Mouse (Mus musculus) frontal cortex, adult 2 months (tissue): ENCODE data around the gene Ncapd3. TPM values are rescaled to one million over a fixed set of nuclear protein-coding genes. Genes with fewer than 3 reads are reported as not detected.

Experiments
- DNase-seq, 2 experiments: peaks; one replicate each; pipeline ENCODE4 v3.0.0; 2022; ENCODE audit warnings: low spot score in 1 of 2; ENCODE audit errors: extremely low spot score in 1 of 2
- polyA plus RNA-seq: library from polyadenylated mRNA; depleted of rRNA; stranded (reverse); fragments of >200 nt; gene quantifications from 2 replicates; pipeline ENCODE4 v1.2.3, GENCODE M21; 2012

Gene Ncapd3
- polyA plus RNA-seq, 1 experiment, result 40.5 TPM

DNA sequence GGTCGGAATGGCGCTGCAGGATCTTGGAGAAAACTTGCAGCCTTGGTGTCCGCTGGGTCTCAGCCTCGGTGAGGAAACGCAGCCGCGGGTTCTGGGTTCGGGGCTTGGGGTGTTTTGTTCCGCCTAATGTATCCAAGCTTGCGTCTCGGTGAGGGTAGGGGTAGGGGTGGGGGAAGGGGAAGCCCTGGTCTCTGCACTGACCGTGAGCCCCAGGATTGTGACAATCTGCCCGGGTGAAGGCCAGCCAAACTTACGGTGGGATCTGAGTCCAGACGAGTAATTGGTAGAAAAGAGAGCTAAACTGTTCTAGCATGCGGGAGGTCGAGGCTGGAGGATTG lies 757 bp downstream of the Ncapd3 start:
- no peak for DNase-seq

DNA sequence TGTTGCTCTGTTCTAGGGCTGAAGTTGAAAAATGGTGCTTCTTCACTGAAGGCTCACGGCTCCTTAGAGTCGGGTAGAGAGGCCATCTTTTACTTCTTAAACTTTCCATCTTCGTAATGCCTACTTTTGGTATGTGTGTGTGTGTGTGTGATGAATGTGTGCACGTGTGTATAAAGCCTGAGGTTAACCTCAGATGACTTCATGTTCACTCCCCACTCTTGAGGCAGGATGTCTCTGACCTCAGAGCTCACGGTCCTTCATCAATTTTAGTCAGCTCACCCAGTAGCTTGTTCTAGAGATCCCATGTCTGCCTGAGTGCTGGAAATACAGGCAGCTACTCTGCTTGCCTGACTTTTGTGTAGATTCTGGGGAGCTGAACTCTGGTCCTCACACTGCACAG lies 13.9 kb downstream of the Ncapd3 start:
- no peak for DNase-seq

DNA sequence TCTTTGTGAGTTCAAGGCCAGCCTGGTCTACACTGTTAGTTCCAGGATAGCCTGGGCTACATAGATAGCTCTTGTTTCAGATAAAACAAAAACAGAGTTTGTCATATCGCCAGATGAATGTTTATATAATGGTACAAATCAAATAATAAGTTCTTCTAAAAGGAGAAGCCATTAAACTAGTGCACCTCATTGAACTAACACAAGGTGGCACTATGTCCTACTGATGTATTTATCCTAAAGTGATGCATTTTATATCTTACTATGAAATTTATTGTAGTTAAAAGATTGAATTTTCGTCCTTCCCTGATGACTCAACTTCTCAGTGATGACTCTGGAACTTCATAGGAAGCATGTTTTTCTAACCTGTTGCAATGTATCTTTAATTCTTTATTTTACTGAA lies 19.5 kb downstream of the Ncapd3 start:
- peak in 1 of 2 experiments; percentile 42 for DNase-seq

DNA sequence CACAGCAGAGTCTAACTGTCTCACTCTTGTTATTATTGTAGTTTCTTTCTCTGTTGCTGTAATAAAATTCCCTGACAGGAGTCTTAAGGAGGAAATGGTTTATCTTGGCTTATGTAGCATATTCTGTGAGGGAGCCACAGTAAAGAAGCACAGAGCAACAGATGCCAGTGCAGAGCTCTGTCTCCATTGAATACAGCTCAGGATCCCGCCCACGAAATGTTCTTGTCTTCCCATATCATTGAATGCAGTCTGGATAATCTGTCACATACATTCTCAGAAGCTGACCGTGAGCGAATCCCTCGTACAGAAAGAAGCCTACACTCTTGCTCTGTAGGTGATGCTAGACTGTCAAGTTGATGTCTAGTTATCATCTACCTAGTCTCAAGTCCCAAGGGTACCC lies 28.4 kb downstream of the Ncapd3 start:
- DNase-seq, result peak; percentile 59 to 76

DNA sequence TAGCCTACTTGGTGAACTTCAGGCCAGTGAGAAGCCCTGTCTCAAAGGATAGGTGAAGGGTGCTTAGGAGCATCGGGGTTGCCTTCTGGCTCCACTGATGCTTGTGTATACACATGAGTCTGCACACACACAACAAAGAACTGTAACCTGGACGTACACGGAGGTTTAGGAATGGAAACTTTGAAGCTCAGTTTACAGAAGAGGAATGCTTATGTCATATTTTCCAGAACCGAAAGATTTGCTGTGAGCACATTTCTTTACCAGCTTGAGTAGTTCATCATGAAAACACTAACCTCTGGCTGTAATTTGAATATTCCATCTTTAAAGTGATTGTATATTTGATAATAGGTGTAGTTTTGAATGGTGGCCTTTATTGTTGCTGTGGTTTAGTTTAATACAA lies 40.9 kb downstream of the Ncapd3 start:
- DNase-seq, result no peak

DNA sequence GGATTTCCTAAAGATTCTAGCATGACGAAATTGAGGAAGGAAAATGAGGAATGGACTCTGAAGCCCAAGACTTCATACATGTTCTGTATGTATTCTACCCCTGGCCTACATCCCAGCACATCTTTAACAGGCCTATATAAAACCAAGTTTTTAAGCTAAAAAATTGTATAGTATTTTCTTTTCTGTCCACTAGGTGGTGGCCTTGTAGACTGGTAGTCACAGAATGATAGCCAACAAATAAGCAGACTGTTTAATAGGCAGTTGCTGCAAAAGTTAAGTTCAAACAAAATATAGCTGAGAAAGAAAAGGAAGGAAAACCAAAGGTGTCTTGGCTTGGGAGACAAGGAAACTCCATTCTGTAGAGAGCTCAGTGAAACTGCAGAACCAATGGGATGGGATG lies 44.7 kb downstream of the Ncapd3 start:
- DNase-seq, result no peak

DNA sequence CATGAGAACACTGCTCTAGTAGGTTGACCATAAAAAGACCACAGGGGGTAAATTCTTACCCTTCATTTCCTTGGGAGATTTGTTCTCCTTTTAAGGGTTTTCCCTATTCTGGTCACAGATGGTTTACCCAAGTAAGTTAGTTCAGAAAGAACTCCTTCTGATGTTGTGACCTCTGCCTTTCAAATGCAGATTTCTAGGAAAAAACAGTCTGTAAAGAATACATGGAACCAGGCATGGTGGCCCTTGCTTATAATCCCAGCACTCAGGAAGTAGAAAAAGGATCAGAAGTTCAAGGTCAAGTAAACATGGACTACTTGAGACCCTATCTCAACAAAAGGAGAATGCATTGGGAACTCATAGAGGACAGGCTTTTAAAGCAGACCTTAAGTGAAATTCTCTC lies 45.8 kb downstream of the Ncapd3 start:
- no peak for DNase-seq

DNA sequence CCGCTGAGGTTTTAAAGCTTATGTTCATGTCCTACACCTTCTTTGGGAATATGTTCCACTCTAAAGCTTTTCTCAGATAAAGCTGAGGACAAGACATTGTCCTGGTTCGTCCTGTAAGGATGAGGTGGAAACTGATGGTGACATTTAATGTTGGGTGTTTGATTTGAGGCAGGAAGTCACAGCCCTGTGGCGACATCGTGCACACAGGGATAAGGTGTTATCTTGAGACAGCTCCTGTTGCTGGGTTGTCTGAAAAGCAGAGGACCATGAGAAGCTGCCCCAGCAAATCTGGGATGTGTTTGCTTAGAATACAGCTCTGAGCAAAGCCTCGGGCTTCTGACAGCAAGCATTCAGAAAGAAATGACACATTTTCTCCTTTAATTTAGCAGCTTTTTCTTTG lies 56.3 kb downstream of the Ncapd3 start:
- DNase-seq, result no peak

DNA sequence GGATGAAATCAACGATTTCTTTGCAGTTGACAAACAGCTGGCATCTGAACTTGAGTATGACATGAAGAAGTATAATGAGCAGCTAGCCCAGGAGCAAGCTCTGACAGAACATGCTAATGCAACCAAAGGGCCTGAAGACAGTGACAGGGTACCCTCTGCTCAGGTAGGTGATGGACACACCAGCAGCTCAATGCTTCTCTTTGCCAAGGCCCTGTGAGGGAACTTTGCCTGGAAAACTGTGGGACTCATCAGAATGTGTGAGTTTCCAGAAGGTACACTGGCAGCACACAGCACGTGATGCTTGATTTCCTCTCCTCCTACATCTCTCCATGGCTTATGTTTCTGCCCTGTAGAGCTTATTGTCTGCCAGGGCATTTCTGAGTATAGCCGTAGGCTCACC lies 57.4 kb downstream of the Ncapd3 start:
- no peak for DNase-seq

DNA sequence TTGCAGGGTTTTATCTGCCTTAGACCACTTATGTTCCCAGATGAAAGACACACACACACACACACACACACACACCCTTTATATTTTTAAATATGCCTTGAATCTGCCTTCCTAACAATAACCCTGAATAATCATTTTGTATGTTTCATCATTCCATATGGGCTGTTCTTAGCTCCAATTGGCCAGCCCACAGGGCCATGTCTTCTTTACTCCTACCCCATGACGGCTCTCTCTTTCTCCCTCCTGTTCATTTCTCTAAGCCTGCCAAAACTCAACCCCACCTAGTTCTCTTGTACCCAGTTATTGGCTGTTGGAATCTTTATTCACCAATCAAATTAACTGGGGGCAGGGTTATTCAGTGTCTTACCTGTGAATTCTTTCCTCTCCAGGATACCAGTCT lies 60.2 kb downstream of the Ncapd3 start:
- DNase-seq, result no peak

DNA sequence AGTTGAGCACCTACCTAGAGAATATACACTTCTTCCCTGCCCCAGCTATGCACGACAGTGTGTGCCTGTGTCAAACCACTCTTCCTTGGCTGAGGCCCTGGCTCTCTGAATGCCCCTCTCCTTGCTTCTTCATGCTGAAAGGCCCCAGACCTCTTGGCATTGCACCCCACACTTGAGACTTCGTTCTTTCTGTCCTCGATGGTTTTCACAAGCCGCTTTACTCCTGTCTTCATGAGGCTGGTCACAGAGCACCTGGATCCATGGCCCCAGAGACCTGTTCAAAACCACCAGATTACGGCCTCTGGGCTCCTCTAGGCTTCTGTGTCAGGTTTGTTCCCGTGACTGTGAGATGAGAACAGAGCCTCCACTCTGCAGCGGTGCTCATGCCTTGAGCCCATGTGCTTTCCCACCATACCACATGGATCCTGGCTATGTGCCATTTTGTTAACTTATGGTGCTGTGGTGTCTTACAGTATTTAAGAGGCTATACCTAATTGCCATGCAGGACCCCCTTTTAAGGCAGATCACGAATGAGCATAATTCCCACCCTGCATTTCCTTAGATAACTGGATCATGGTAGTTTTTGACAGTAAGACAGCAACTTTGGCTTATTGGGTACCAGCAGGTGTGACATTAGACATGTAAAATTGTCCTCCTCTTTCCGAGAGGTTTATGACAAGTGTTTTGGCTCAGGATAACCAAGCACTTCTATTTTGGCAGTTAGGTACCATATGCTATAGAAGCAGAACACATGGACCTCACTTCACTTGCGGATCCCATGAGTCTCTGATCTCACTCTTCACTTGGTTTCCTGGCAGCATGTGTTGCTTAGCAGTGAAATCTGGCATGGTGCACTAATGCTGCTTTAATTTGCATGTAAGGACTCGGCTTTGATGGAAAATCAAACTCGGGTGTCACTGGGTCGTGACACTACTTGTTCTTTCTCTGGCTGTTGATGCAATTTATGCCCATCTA lies 61.1 kb downstream of the Ncapd3 start:
- peak; percentile 57 to 61 for DNase-seq

DNA sequence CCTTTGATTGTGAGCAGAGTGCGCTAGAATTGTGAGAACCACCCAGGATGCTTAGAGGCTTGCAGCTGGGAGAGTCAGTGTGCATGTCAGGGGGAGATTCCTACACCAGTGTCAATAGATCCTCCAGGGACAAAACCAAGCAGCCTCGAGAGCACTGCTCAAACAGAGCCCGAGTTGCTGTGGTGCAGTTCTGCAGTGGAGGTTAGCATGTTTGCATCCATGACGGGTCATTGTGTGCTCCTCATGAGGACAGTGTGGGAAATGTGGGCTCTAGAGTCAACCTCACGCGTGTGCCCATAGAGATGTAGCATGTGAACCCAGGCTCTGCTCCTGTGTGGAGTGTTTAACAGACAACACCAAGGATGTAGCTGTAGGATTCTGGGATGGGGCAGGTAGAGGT lies 62.9 kb downstream of the Ncapd3 start:
- no peak for DNase-seq

DNA sequence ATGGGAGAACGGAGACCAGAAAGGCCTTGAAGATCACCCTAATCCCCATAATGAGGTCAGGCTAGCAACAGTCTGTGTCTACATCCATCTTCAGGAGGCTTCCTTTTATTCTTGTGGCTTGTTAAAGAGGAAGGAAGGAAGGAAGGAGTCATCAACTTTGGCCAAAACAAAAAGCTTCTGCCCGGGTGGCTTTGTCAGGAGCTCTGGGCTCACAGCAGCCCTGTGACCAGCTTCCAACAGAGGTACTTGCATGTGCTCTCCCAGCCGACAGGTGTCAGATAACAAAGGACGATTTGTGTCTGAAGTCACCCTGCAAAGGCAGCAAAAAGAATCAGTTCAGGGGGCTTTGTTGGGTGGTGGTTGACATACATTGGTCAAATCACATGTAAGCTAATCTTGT lies 68.1 kb downstream of the Ncapd3 start:
- DNase-seq, result no peak

DNA sequence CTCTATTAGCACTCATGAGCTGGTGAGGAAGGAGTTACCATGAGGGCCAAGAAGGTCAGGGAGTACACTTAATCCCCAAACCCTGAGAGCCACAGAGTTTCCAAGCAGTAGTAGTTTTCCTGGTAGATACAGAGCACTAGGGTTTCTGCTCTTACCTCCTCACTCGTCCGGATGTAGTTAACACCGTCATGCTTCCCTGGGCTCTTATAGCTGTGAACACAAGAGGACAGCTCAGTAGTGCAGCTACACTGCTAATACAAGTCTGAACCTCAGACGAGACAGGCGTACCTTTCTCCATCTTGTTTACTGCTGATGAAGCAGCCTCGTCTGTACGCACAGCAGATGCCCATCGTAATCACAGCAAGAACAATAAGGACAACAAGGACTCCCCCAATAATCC lies 68.6 kb downstream of the Ncapd3 start:
- DNase-seq, result no peak

DNA sequence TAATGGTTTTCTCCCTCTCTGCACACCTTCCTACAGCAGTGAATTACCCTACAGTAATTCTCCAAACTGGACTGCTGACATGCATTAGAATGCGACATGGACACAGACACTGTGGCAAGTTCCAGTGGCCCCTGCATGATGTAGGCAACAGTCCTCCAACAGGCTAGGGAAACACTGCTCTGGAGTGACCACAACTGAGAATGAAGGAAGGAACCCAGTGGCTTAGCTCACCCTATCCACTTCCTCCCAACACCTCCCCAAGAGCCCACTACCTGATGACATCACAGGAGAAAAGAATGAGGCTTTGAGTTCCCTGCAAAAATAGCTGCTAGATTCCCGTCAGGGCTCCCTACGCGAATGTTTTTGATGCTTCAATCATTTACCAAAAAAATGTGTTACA lies 69.5 kb downstream of the Ncapd3 start:
- no peak for DNase-seq

DNA sequence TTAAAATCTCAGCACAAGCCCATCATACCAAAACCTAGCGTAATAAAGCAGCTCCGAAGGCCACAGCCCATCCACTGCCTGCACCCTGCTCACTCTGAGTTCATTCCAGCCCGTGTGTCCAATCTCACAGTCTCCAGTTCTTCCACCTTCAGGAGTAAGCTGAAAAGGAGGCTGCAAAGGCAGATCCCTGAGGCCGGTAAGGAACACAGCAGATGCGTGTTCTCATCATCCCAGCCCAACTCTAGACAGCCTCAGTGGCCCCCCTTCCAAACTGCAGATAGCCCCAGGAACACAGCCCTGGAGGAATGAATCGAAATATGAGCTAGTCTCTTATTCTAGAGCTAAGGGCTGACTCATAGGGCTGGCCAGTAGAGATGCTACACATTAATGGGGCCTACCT lies 71.5 kb downstream of the Ncapd3 start:
- DNase-seq, result no peak

DNA sequence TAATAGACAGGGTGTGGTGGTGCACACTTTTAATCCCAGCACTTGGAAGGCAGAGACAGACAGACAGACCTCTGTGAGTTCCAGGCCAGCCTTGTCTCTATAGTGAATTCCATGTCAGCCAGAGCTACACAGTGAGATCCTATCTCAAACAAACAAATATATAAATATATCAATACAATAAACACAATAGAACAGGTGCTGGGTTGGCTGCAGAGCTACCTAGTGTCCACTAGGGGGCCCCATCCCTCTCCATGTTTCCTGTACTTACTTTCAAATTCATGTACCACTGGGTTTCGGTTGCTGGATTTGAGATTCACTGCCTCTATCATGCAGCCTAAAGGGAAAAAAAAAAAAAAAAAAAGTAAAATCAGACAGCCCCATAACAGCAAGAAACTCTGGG lies 76.1 kb downstream of the Ncapd3 start:
- DNase-seq, result peak in 1 of 2 experiments; percentile 84

DNA sequence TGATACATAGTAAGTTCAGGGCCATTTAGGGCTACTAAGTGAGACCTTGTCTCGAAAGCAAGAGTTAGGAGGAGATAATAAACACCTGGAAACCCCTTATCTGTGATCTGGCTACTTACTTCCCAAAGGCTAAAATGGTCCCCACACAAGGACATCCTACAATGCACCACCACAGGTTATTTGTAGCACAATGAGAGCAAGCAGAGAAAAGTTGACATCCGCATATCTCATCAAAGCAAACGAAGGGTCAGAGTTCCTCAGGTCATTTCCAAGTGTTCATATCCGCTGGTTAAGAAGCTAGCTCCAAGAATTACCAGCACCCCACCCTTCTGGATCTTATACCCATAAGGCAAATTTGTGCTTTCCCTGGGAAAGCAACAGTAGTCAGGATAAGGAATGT lies 78.5 kb downstream of the Ncapd3 start:
- no peak for DNase-seq

DNA sequence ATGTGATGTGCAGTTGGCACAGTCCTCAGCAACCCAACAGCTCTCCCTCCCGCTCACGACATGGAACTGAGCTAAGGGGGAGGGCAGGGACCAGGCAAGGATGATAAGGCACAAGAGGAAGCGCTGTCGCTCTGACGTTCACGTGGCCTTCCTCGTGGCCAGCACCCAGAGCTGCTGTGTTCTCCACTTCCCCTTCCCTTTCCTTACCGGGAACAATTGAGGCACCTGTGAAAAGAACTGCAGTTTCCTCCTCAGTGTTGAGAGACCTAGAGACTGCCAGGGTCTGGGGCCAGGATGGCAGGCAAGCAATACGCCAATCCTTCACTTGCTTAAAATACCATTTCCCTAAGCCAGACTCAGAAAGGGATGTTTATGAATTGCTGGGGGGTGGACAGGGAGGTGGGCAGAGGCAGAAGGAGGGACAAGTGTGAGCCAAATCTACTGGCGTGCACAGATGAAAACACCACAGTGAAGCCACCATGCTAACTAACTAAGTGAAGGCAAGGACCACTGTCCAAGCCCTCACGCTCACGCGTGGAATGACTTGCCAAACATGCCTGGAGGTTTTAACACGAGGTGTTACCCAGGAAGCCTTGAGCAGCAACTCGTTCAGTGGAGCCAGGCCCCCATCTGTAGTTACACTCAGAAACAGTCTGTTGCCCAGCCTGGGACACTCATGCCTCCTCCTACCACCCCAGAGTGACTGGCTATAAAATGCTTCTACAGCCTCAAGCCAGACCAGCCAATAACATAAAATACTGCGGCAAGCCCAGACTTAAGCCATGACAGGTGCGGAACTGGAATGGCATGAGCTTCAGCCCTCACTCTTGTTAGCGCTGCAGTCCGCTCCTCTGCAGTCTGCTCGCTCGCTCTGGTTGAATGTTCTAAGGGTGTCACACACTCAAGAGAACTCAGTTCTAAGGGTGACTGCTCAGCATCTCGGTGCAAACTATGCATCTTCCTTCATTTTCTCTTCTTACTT lies 79.8 kb downstream of the Ncapd3 start:
- peak; percentile 72 to 73 for DNase-seq

DNA sequence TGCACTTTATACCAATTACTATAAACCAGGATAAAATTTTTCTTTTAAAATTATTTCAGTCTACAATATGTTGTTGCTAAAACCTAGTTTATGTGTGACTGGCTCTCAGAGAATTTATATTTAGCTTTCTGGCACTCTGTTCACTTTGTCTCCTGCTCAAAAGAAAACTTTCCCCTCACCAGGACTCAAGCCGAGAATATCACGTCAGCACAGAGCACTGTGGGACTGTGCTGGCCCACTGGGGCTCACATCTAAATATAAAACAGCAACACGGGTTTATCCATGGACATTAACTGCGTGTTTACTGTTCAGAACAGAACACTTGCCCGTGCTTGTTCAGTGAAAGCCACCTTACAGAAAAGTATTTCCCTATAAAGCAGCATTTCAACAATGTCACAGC lies 80.7 kb downstream of the Ncapd3 start:
- DNase-seq, result peak; percentile 41 to 62

DNA sequence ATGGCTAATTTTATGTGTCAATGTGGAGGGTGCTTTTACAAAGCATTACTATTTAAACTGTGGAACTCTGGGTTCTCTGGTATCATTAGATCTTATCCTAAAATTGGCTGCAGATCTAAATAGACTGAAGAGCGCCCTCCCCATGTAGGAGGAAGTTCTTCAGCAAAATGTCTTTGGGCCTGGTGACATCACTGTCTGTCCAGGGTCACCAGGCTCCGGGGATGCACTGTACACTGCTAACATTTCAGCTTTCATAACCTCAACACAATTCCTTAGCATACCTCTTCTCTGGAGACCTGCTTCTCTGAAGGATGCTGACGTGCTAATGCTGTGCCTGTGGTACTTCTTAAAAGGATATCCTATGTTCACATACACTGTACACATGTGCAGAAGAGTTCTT lies 81.8 kb downstream of the Ncapd3 start:
- DNase-seq, result no peak
